Mouse (Mus musculus): ENCODE measurements at regions not wholly inside any gene's neighbourhood (a gene's known extent, or its start where the extent isn't known, plus 50 kb on each side); places are given as distances from the start of the nearest gene placed in this dataset.

DNA sequence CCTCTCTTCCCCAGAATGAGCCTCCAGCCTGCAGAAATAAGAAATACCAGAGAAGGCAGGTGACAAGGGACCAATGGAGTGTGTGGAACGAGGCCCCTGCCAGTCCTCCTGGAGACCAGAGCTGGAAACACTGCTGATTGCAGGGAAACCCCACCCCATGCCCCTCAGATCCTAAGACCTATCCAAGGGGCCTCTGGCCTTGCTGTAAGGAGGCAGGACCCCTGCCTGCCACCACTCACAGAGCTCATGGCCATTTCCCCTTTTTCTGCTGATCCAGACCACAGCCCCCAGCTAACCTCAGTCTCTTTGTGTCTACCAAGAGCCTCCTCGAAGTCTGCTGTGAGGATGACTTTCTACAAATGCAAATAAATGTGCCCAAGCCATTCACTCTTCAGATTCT is 57.9 kb upstream of the Spred2 start:
- no peak for TF ChIP-seq EP300 (IDR thresholded peaks at IDR 0.05)
- no peak for TF ChIP-seq CTCF (IDR thresholded peaks at IDR 0.05)
